Mouse (Mus musculus) brain, embryonic 14.5 days (tissue): ENCODE results near the gene Nxnl2.

Experiments used
- CTCF ChIP-seq: fragments of 200-500 bp; IDR thresholded peaks from 2 replicates; pipeline ENCODE4 v1.5.1; 2012; ENCODE audit warnings: inconsistent platforms, mild to moderate bottlenecking, moderate library complexity, borderline replicate concordance; ENCODE audit not compliant: insufficient read depth, insufficient read length; ENCODE audit errors: extremely low read depth
- POLR2A ChIP-seq: fragments of 200-500 bp; IDR thresholded peaks from 2 replicates; pipeline ENCODE4 v1.6.1; 2012; ENCODE audit warnings: mild to moderate bottlenecking, inconsistent platforms, borderline replicate concordance; ENCODE audit not compliant: poor library complexity, insufficient read depth, insufficient read length, severe bottlenecking; ENCODE audit errors: extremely low read depth

GRCm38 (mm10) chr13:51136315-51136714, 34.5 kb upstream of the Nxnl2 start:
- TF ChIP-seq CTCF (no peak), POLR2A (no peak)
